Mouse (Mus musculus): Measurements from ENCODE around the gene Elp4. TPM values are rescaled to one million over a fixed set of nuclear protein-coding genes. Genes with fewer than 3 reads are reported as not detected.

Gene Elp4
- polyA plus RNA-seq, 1 experiment = 7.4 TPM

GRCm38 (mm10) chr2:105796101-105796500 lies 108.3 kb downstream of the Elp4 start:
- no peaks in the 10 kb centered on the region for H3K4me1 ChIP-seq (ENCODE audit: control insufficient read depth, insufficient read depth, low read length)
- H3K4me3 ChIP-seq (ENCODE audit: insufficient read depth, low read length) = no peak overlapping the region
- no peak overlapping the region for H3K27ac ChIP-seq (ENCODE audit: insufficient read depth, low read depth, low read length)
- TF ChIP-seq CTCF (IDR thresholded peaks at IDR 0.05; ENCODE audit: low read depth, low read length) (no peak), POLR2A (IDR thresholded peaks at IDR 0.05; ENCODE audit: borderline replicate concordance, low read depth, low read length) (no peak)

GRCm38 (mm10) chr2:105792339-105793120 lies 111.8 kb downstream of the Elp4 start:
- Histone ChIP-seq H3K4me3 (ENCODE audit: insufficient read depth, low read length) (no peak overlapping the region), H3K27ac (ENCODE audit: insufficient read depth, low read depth, low read length) (no peak overlapping the region), H3K4me1 (ENCODE audit: control insufficient read depth, insufficient read depth, low read length) (no peaks in the 10 kb centered on the region)
- no peak for TF ChIP-seq POLR2A (IDR thresholded peaks at IDR 0.05; ENCODE audit: borderline replicate concordance, low read depth, low read length)
- TF ChIP-seq CTCF (IDR thresholded peaks at IDR 0.05; ENCODE audit: low read depth, low read length) = no peak

GRCm38 (mm10) chr2:105789936-105790335 lies 114.4 kb downstream of the Elp4 start:
- Histone ChIP-seq H3K27ac (ENCODE audit: insufficient read depth, low read depth, low read length) (no peak overlapping the region), H3K4me1 (ENCODE audit: control insufficient read depth, insufficient read depth, low read length) (no peaks in the 10 kb centered on the region), H3K4me3 (ENCODE audit: insufficient read depth, low read length) (no peak overlapping the region)
- TF ChIP-seq POLR2A (IDR thresholded peaks at IDR 0.05; ENCODE audit: borderline replicate concordance, low read depth, low read length) (no peak), CTCF (IDR thresholded peaks at IDR 0.05; ENCODE audit: low read depth, low read length) (no peak)

- H3K27ac ChIP-seq (ENCODE audit: insufficient read depth, low read depth, low read length) = no peak overlapping the region
- H3K4me1 ChIP-seq (ENCODE audit: control insufficient read depth, insufficient read depth, low read length) = no peaks in the 10 kb centered on the region
Observed at GRCm38 (mm10) chr2:105787726-105788125, 116.6 kb downstream of the Elp4 start.

GRCm38 (mm10) chr2:105786986-105787385 lies 117.4 kb downstream of the Elp4 start:
- Histone ChIP-seq H3K4me3 (ENCODE audit: insufficient read depth, low read length) (no peak overlapping the region), H3K27ac (ENCODE audit: insufficient read depth, low read depth, low read length) (no peak overlapping the region), H3K4me1 (ENCODE audit: control insufficient read depth, insufficient read depth, low read length) (no peaks in the 10 kb centered on the region)
- TF ChIP-seq CTCF (IDR thresholded peaks at IDR 0.05; ENCODE audit: low read depth, low read length) = no peak
- TF ChIP-seq POLR2A (IDR thresholded peaks at IDR 0.05; ENCODE audit: borderline replicate concordance, low read depth, low read length) = no peak

More at GRCm38 (mm10) chr2:105787726-105788125, 116.6 kb downstream of the Elp4 start:
- H3K4me3 ChIP-seq (ENCODE audit: insufficient read depth, low read length) = no peak overlapping the region
- TF ChIP-seq CTCF (IDR thresholded peaks at IDR 0.05; ENCODE audit: low read depth, low read length) (no peak), POLR2A (IDR thresholded peaks at IDR 0.05; ENCODE audit: borderline replicate concordance, low read depth, low read length) (no peak)

- Histone ChIP-seq H3K4me1 (ENCODE audit: control insufficient read depth, insufficient read depth, low read length) (no peaks in the 10 kb centered on the region), H3K4me3 (ENCODE audit: insufficient read depth, low read length) (no peak overlapping the region), H3K27ac (ENCODE audit: insufficient read depth, low read depth, low read length) (no peak overlapping the region)
- TF ChIP-seq POLR2A (IDR thresholded peaks at IDR 0.05; ENCODE audit: borderline replicate concordance, low read depth, low read length) (no peak), CTCF (IDR thresholded peaks at IDR 0.05; ENCODE audit: low read depth, low read length) (no peak)
Observed at GRCm38 (mm10) chr2:105782885-105783284, 121.5 kb downstream of the Elp4 start.

- no peak for TF ChIP-seq CTCF (IDR thresholded peaks at IDR 0.05; ENCODE audit: low read depth, low read length)
- no peak for TF ChIP-seq POLR2A (IDR thresholded peaks at IDR 0.05; ENCODE audit: borderline replicate concordance, low read depth, low read length)
- Histone ChIP-seq H3K4me3 (ENCODE audit: insufficient read depth, low read length) (no peak overlapping the region), H3K27ac (ENCODE audit: insufficient read depth, low read depth, low read length) (no peak overlapping the region), H3K4me1 (ENCODE audit: control insufficient read depth, insufficient read depth, low read length) (no peaks in the 10 kb centered on the region)
Observed at GRCm38 (mm10) chr2:105780739-105781138, 123.6 kb downstream of the Elp4 start.

GRCm38 (mm10) chr2:105779320-105779891 lies 125.0 kb downstream of the Elp4 start:
- H3K4me1 ChIP-seq (ENCODE audit: control insufficient read depth, insufficient read depth, low read length) = no peaks in the 10 kb centered on the region
- TF ChIP-seq CTCF (IDR thresholded peaks at IDR 0.05; ENCODE audit: low read depth, low read length) (no peak), POLR2A (IDR thresholded peaks at IDR 0.05; ENCODE audit: borderline replicate concordance, low read depth, low read length) (no peak)
- H3K27ac ChIP-seq (ENCODE audit: insufficient read depth, low read depth, low read length) = no peak overlapping the region
- H3K4me3 ChIP-seq (ENCODE audit: insufficient read depth, low read length) = no peak overlapping the region

GRCm38 (mm10) chr2:105771314-105771713 lies 133.1 kb downstream of the Elp4 start:
- no peak overlapping the region for H3K27ac ChIP-seq (ENCODE audit: insufficient read depth, low read depth, low read length)
- H3K4me3 ChIP-seq (ENCODE audit: insufficient read depth, low read length) = no peak overlapping the region
- no peaks in the 10 kb centered on the region for H3K4me1 ChIP-seq (ENCODE audit: control insufficient read depth, insufficient read depth, low read length)
- TF ChIP-seq POLR2A (IDR thresholded peaks at IDR 0.05; ENCODE audit: borderline replicate concordance, low read depth, low read length) (no peak), CTCF (IDR thresholded peaks at IDR 0.05; ENCODE audit: low read depth, low read length) (no peak)

GRCm38 (mm10) chr2:105769747-105770328 lies 134.5 kb downstream of the Elp4 start:
- Histone ChIP-seq H3K4me3 (ENCODE audit: insufficient read depth, low read length) (no peak overlapping the region), H3K27ac (ENCODE audit: insufficient read depth, low read depth, low read length) (no peak overlapping the region), H3K4me1 (ENCODE audit: control insufficient read depth, insufficient read depth, low read length) (no peaks in the 10 kb centered on the region)
- TF ChIP-seq CTCF (IDR thresholded peaks at IDR 0.05; ENCODE audit: low read depth, low read length) (no peak), POLR2A (IDR thresholded peaks at IDR 0.05; ENCODE audit: borderline replicate concordance, low read depth, low read length) (no peak)

All from bone marrow macrophage, adult 2 months (primary cell).